Mouse (Mus musculus) embryo, embryonic 11 days (tissue): ENCODE data around the gene Cdk8.

ENCODE experiments used
- DNase-seq: peaks from one replicate; pipeline ENCODE4 v3.0.0-alpha.2; 2015

The Cdk8 gene

DNA sequence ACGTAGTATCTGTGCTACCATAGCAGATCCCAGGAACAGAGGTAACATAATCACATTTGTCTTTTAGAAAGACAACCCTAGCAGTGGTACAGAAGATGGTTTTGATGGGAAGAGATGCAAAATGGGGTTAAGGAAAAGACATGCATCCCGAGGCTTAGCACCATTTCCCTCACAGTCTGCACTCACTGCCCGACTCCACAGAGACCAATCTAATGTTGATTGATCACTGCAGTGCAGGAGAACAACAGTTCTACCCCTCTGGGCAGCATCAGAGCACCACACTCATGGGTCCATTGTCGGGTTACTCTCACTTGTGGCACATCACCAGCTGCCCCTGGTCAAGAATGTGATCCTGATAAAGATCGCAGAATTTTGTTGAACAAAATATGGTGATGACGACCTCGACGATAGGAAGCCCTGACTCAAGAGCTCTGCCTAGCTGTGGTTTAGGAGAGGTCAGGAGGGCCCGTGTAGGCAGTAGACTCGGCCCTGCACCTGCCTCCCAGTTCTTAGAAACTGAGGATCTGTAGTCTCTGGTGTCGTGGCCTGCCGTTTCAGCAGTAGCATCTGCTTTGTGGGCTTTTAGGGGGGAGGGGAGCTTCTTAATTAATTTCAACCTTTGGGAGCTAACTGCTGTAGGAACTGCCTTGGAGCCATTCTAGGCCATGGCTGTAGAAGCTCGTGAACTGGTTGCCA is 51.0 kb downstream of the Cdk8 start:
- DNase-seq, result no peak

DNA sequence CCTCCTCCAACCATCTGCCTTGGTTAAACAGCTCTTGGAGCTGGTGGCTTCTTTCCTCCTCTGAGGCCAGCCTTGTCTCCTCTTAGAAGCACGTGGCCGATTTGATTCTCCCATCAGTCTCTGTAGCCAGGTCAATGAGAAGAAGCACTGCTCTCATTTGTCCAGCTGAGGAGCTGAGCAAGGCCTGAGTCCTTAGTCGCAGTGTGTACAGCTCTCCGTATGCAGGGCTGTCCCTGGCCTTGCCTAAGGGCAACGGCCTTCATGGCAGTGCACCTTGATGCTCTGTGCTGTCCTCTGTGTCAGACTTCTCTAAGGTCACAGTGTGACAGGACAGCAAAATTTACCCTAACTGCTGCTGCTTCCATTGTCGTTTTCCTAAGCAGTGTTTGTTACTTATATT is 52.9 kb downstream of the Cdk8 start:
- no peak for DNase-seq

DNA sequence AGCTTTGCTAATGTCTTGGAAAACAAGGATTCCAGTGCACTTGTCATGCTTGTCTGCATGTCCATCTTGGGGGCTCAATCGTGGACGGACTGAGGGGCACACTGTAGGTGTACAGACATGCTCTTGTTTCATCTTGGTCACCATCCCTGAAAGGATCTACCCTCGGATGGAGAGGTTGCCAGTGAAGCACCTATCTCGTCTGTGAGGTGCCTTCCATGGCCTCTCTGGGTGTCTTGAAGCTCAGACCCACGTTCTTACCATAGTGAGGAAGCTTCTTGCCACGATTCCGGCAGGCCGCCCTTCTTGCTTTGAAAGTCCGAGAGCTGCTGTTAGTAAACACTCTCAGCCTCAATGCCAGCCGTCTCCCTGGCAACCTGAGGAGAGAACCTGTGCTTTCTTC is 56.4 kb downstream of the Cdk8 start:
- DNase-seq, result no peak

DNA sequence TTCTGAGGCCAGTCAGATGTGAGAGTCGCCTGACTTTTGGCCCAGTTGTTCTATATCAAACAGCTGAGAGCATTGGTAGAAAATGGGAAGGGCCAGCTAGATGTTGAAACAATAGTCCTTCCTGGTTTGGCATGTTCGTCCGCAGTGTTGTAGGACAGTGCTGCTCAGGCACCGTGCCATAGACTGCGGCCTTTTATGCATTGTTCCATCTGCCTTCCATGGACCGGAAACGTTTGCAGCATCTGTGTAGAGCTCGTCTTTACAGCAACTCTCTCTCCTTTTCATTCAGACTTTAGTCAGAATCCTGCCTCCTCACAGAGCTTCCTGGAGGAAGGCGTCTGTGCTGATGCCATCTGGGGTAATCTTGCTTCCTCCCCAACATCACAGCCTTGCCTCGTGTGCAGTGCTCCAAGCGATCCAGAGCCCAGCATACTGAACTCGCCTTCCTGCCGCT is 57.0 kb downstream of the Cdk8 start:
- DNase-seq, result no peak

DNA sequence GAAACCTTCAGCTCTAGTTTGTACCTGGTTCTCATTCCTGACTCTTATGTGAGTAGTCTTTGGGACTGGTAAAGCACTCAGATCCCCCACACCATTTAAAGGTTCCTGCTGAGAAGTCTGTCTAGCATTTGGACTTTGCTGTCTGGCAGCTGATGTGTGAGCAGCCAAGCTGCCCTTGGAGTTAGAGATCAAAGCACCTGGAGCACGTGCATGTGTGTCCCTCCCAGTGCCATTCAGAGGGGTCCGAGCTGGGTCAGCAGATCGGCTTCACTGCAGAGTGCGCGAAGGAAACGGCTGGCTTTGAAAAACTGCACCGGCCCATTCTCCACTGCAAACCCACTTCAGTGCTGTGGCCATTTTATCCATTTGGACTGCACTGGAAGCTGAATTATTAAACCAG is 58.9 kb downstream of the Cdk8 start:
- DNase-seq, result no peak

DNA sequence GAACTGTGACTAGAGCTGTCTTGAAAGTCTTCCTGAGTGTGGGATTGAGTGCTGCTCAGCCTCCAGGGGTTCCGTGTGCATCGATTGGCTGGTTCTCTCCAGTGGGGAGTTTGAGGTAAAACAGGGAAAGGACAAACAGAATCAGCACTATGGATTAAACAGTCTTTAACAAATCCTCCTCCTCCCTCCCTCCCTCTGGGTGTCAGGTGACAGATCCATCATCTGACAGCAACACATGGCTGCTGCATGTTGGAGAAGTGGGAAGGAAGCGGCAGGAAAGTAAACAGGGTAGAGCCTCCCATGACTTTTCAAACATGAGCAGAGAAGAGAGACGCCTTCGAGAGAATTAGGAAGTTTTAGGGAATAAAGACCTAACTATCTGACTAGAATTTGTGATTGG is 59.4 kb downstream of the Cdk8 start:
- peak; percentile 27 for DNase-seq

DNA sequence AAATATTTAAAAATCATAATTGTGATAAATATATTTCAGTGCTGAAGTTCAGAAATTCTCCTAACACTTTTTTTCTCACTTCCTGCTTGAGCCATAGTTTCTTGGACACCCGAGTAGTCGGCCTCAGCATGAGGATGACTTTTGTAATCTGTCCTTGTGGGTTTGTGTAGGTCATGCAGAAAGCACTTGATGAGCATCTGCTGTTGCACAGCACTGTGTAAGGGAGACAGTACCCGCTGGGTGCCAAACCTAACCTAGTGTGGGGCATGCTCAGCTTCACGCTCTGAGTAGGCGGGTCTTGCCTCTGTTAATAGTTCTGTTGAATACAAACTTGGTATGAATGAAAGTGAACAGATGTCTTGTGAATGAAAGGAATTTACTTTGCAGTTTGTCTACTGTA is 60.5 kb downstream of the Cdk8 start:
- DNase-seq, result no peak

DNA sequence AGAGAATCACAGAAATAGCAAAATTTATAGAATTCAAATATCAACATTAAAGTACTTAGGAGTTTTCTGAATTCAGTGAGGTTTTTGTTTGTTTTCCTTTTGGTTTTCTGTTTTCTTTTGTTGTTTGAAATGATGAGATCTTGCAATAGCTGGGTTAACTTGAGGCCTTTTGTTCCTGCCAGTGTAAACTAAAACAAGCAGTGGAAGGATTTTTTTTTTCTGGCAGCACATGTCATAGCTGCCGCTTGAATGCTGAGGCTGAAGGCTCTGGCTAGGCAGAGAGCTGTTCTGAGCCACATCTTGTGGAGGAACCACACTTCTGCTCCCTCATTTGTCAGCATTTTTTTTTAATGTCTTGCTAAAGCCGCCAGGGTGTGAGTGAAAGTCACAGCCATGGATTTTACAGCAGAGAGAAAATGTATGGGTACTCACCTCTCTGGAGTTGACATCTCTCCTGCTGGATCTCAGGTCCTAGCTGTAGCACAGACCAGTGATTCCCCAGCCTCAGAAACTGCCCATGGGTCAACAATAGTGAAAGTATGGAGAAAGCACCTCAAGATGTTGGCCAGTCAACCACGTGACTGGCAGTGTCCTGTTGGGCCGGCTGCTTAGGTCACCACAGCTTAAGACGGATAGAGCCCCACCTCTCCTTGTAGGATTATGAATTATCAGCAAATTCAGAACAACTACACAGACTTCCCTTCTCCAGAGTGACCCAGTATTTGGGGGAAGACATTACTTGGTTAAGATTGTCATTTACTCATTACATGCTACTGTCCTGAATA is 62.1 kb downstream of the Cdk8 start:
- no peak for DNase-seq

DNA sequence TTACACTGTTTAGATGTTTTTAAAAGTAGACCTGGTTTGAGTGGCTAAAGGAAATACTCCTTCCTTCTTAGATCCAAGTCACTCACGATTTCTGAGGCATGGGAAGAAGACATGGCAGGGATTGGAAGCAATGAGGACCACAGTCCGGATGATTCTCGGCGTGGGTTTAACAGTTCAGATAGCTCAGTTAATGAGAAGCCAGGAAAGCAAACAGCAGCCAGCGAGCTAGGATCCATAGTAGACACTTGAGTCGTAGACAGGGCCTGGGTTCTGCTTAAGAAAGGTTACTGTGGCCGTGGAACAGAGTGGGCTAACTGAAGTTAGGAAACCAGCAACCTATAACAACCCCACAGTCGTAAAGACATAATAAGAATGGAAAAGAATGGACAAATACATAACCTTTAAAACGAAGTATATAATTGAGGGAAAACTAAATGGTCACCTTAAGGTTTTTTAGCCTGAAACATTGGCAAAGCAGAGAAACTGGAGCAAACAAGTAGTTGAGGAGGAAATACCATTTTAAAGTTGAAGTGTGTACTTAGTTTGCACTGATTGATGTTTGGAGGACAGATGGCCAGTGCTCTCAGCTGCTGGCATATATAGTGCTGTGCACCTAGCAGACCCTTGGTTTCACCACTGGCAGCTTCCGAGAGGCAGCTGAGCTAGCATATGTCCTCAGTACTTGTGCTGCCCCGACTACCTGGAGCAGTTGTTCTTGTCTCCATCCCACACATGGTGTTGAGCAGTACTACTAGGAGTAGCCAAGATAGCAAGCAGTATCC is 63.1 kb downstream of the Cdk8 start:
- no peak for DNase-seq

DNA sequence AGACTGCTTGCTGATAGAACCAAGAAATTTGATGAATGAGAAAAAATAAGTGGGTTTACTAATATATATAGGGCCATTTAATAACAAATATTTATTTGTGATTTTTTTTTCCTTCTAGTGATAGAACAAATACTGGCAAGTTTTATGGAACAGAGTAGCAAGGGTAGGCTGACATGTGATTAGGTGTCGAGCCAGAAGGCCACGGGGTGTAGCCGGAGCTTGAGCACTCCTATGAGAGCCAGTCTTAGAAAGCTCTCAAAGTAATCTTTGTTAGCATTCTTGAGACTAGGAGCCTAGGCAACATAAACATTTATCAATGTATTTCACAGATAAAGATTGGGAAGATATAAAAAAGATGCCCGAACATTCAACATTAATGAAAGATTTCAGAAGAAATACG is 63.8 kb downstream of the Cdk8 start:
- no peak for DNase-seq

DNA sequence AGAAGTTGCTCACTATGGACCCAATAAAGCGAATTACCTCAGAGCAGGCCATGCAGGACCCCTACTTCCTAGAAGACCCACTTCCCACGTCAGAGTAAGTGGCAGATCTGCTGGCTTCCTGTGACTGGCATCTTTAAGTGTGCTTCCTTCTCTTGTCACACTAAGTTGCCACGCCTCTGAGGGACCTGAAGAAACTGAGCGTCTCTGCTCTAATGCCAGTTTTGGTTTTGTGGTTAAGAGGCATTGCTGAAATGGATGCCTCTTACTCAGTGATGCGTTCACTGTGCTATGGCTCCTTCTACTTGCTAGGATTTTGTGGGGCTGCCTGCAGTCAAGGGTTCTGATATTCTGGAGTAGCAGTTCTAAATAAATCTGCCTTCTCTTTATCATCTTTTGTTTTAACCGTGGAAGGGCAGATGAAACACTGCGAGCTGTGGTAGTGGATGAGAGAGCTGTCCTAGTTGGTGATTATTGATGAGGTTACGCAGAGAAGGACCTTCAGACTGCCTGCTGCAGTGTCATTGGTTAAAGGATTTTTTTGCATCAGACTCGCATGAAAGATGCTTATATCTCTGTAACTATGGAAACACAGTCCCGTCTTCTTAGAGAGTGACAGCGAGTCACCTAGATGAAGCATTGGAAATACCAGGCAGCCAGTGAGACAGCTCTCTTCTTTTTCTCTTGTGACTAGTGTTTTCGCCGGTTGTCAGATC is 67.9 kb downstream of the Cdk8 start:
- no peak for DNase-seq

DNA sequence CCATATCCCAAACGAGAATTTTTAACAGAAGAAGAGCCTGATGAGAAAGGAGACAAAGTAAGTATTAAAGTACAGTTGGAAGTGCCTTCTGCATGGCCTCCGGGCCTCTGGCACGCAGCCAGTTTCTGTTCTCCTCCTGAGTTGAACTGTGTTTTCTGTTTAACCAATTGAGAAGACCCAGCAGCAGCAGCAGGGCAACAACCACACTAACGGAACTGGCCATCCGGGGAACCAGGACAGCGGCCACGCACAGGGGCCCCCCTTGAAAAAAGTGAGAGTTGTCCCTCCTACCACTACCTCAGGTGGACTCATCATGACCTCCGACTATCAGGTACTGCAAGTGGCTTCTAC is 68.5 kb downstream of the Cdk8 start:
- no peak for DNase-seq

DNA sequence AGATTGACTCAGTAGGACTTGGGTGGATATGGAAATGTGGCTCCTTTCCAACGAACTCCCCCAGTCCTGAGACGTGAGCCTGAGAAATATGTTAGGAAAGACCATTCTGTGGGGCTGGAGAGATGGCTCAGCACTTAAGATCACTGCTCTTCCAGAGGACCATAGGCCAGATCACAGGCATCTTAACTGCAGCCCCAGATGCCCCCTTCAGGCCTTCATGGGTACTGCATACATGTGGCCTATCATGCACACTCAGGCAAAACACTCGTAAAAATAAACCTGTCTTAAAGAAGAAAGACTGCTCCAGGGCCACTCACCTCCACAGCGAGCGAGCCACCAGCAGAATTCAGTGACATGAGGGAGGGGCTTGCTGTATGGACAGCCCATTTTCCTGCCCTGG is 72.4 kb downstream of the Cdk8 start:
- peak; percentile 54 for DNase-seq

DNA sequence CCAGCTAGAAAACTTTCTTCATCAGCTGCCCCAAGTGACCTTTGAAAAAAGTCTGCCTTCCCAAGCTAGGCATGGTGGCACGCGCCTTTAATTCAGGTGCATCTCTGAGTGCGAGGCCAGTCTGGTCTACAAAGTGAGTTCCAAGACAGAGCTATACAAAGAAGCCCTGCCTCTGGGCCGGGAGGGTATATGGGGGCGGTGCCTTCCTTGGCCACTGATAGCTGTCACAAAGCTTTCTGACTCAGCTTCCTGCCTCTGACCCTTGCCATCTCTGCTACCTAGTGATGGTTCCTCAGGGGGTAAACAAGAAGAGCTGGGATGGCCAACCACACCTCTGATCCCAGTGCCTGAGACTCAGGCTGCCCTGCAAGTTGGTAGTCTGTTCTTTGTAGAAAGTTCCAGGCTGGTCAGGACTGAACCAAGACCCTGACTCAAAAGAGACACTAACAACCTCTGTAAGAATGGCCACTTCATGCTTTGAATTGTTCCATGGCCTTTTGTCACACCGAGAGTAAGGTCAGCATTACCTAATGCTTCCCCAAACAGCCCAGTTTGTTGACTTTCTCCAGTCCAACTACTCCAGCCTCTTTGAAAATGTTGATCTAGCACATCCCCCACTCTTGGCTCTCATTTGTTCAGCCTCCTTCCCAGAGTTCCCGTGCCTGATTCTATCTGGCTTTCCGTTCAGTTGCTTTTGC is 76.2 kb downstream of the Cdk8 start:
- DNase-seq, result no peak

DNA sequence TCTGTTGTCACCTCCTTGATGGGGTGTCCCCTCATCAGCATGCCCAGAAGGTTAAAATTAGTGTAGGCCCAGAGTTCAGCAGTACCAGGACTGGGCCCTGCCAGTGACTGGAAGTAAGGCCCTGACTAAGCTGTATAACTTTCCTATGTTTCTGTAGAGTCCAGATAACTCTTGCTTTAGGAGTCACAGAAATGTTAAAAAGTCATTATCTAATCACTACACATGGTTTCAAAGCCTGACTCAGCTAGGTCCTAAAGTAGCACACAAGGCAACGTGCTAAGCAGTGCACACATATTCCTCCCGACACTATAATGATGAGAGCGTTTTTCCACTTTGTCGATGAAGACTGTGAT is 76.7 kb downstream of the Cdk8 start:
- DNase-seq, result no peak

DNA sequence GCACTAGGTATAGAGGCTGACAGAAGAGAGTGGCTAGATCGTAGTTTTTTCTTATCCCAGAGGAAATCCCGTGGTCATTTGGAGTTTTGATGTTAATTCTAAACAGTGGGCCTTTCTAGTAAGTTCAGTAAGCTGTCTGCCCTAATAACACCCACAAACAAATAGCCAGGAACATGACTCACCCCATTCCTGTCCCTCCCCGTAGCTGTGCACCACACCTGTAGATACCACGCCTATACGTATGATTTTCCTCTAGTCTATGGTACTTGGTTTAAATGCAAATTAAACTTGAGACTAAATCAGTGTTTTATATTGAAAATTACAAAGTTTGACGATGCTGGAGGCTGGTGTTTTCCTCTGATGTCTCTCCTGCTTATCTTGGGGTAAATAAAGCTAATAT is 83.5 kb downstream of the Cdk8 start:
- DNase-seq, result no peak

DNA sequence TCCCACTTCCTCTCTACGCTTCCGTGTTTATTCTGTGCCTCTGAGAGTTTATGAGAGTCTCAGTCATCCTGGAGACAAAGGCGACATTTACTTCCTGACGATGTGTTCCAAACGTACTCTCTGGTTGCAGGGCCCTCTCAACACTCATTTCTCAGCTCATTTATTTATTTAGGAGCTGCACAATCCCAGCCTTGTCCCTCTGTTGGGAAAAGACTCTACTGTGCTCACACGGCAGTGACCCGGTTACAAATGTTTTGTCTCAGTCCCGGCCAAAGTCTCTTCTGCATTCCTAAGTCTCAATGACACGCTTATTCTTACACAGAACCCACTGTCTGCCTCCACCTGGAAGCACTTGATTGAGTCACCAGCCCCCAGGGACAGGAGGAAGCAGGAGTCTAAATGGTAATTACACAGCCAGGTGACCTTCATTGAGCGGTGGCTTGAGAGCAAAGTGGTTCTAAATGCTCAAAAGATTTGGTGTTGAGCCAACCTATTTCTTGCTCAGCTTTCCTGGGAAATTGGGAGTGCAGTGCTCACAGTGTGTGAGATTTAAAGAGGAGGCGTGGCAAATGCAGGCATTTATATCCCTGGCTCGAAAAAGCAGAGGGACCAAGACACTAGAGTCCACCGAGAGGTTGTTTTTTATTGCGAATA is 84.4 kb downstream of the Cdk8 start:
- DNase-seq, result peak; percentile 55

DNA sequence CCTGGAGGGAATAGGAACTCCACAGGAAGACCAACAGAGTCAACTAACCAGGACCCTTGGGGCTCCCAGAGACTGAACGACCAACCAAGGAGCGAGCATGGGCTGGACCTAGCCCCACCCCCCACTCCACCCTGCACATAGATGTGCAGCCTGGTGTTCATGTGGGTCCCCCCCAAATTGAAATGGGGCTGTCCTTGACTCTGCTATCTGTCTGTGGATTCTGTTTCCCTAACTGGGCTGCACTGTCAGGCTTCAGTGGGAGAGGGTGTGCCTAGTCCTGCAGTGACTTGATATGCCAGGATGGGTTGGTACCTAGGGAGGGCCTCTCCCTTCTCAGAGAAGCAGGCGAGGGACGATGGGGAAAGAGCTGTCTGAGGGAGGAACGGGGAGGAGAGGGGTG is 85.3 kb downstream of the Cdk8 start:
- DNase-seq, result no peak

DNA sequence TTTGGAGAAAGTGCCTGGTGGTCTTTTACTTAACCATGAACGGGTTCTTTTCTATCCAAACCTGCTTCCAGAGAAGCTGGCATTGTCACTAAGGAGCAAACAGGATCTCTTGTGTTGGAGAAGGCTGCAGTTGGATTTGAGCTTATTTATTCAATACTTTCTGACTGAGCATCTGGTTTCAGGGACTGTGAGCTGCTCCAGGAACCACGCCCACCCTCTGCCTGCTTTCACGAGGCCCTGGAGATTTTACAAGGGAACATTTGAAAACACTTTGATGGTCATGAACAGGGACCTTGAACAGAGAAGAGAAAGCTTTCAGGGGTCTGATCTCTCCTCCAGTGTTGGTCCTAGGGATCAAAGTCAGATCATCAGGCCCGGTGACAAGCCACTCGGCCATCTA is 87.0 kb downstream of the Cdk8 start:
- DNase-seq, result no peak

DNA sequence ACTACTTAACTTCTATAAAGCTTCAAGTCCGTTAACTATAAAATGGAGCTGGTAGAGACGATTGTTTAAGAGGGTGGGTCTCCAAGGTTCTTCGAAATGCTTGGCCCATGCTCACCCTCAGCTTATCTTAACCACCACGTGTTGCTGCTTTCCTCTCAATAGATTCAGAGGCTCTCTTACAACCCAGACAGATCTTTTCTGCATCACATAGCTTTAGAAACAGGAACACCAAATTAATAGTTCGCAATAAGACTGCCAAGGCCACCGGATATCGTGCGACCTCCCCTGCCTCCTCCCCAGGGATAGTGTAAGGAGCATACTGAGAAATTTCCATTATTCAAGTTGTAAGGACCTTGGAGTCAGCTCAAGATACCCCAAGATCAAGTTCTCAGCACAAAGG is 87.4 kb downstream of the Cdk8 start:
- no peak for DNase-seq

DNA sequence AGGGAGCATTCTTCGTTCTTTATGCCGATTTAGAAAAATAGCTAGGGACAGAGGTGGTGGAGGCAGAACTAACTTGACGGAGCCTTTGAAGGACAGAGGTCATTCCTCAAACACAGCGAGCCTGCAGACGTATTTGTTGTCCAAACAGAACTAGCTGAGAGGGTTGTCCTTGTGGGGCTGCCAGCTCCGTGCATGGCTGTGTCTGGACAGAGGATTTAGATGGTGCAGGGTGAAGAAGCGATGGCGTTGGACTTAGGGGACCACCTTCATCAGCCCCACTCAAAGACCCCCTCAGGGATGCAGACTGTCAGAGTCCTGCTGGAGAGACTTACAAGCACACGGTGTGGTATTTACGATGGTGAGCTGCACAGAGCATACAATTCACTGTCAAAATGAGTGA is 97.9 kb downstream of the Cdk8 start:
- DNase-seq, result no peak

DNA sequence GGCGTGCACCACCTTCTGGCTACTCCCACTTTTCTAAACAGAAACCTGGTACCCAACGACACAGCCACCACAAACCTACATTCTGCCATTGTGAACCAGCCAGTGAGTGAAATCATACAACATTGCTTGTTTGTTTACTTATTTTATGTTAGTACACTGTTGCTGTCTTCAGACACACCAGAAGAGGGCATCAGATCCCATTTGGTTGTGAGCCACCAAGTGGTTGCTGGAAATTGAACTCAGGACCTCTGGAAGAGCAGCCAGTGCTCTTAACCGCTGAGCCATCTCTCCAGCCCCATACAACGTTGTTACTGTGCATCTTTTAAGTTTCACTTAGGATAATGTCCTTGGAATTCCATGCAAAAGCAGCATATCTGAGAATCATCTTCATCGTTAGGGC is 98.5 kb downstream of the Cdk8 start:
- DNase-seq, result no peak
